Mouse (Mus musculus) lung, postnatal 25 days (tissue): Measurements from ENCODE around the gene Katna1.

ENCODE experiments used
- DNase-seq: peaks from one replicate; pipeline ENCODE4 v3.0.0; 2022; ENCODE audit warnings: low spot score

The Katna1 gene

GRCm38 (mm10) chr10:7779751-7780237, 54.0 kb downstream of the Katna1 start:
- no peak for DNase-seq

GRCm38 (mm10) chr10:7780238-7781176, 54.7 kb downstream of the Katna1 start:
- peak; percentile 89 for DNase-seq

- DNase-seq = no peak
Observed at GRCm38 (mm10) chr10:7781214-7781613, 55.4 kb downstream of the Katna1 start.

- no peak for DNase-seq
Observed at GRCm38 (mm10) chr10:7787319-7787718, 61.5 kb downstream of the Katna1 start.

GRCm38 (mm10) chr10:7792254-7792750, 66.5 kb downstream of the Katna1 start:
- no peak for DNase-seq

GRCm38 (mm10) chr10:7792751-7793385, 67.1 kb downstream of the Katna1 start, which contains the start of the genes Ginm1 and Ppil4:
Ginm1 (minus strand) TSS chr10:7792824.
Ppil4 (plus strand) TSS chr10:7792891.
- DNase-seq = peak; percentile 89

- DNase-seq = no peak
Observed at GRCm38 (mm10) chr10:7801258-7801657, 75.5 kb downstream of the Katna1 start.

- no peak for DNase-seq
Observed at GRCm38 (mm10) chr10:7802519-7803140, 76.8 kb downstream of the Katna1 start.

- DNase-seq = peak; percentile 66
Observed at GRCm38 (mm10) chr10:7809937-7810336, 84.1 kb downstream of the Katna1 start.
